Mouse (Mus musculus): ENCODE measurements around the gene Alpk3. TPM values are rescaled to one million over a fixed set of nuclear protein-coding genes. Genes with fewer than 3 reads are reported as not detected.

The Alpk3 gene
- polyA plus RNA-seq, 1 experiment from 2014 or later = 0.07 TPM

DNA sequence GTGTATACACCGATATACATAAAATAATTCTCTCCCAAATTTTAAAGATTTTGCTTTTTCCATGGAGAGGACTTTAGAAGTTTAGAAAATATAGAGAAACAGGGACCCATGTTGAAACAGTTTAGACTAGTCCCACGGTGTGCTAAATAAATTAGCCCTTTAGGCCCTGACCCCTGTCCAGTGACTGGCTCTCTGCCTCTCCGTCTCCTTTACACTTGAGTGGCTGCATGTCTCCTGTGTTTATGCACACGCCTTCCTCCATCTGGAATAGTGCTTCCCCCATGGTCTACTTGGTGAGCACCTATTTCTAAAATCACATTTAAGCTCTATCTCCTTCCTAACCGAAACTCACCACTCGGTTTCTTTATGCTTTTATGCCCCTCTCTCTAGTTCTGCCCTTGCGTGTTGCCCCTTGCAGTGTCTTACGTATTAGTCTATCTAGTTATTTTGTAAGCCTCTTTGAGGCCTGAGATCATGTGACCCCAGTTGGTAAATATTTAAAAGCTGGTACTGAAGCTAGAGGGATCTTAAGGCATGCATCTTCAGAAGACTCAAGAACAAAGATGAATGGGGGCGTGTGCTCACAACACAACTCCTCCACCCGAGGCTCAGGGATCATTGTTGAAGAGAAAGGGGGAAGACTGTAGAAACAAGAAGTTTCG is 1.6 kb upstream of the Alpk3 start:
- Histone ChIP-seq H3K27ac (no peak overlapping the region), H3K36me3 (no peaks in the 10 kb centered on the region), H3K4me1 (replicated peaks) (peaks cover 26% of the 10 kb centered on the region), H3K4me3 (no peak overlapping the region), H3K9me3 (0 out of 2 replicates have a peak, but pooled peaks cover 2% of the 10 kb centered on the region), H3K27me3 (ENCODE audit: insufficient read depth, poor library complexity, severe bottlenecking) (0 out of 2 replicates have a peak, but pooled peaks cover 3% of the 10 kb centered on the region)
- no peak for DNase-seq (ENCODE audit: low spot score)
- WGBS = 84% methylated on average over 11 of the region's 11 CpGs

DNA sequence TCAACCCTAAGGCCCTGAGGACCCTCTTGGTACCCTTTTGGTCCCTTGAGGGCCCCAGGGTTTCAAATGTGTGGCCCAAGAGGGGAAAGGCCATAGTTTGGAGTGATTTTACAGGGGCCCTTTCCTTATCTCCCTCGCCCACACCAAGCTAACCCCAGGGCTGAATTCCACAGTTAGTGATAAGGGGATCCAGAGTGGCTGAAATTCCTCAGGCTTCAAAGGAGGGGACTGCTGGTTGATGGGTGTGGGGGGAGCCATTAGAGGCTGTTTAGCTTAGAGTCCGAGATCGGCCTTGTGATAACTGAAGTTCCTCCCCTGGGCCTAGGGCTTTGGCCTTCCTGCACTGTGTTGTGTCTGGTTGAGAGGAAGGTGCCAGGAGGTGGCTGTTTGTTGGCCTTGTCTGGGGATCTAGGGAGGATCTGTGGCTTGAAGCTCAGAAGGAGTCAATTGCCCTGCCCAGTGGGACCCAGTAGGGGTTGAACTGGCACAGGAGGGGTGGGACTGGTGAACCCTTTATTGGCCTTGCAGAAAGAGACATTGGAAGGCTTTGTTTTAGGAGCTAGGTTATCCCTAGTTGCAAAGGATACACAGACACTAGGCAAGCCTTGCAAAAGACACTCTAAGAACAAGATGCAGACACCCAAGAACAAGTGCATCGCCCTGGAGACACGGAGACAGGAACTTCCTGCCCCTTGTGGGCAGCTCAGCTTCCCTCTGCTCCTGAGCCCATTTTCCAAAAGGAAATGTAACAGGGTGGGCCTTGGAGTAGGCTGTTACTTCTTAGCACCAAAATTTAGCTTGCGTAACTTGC is 706 bp downstream of the Alpk3 start:
- 76% methylated on average over 6 of the region's 6 CpGs for WGBS
- DNase-seq (ENCODE audit: low spot score) = no peak
- no peak overlapping the region for H3K4me3 ChIP-seq
- H3K9me3 ChIP-seq = 0 out of 2 replicates have a peak, but pooled peaks cover 6% of the 10 kb centered on the region
- H3K27me3 ChIP-seq (ENCODE audit: insufficient read depth, poor library complexity, severe bottlenecking) = 0 out of 2 replicates have a peak, but pooled peaks cover 3% of the 10 kb centered on the region
- H3K36me3 ChIP-seq = no peaks in the 10 kb centered on the region
- H3K4me1 ChIP-seq (replicated peaks) = peaks cover 26% of the 10 kb centered on the region
- H3K27ac ChIP-seq = peak overlapping the region; percentile 68

DNA sequence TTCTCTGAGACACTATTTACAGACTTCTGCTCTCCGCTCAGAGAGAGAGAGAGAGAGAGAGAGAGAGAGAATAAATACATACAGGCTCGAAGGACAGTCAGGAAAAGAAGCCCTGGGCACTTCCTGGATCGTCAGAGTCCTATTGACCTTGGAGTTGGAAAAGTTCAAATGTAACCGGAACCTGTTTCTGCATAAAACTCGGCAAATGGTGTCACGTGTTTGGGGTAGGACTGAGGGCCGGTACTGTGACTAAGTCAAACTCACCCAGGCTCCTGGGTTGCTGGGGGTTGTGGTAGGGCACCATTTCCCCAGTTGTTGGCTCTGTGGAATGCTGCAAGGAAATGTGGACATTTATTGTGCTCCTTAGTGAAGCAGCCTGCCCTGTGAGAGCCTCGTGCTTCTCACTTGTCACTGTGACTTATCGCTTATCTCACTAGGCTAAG is 1.3 kb downstream of the Alpk3 start:
- DNase-seq (ENCODE audit: low spot score) = no peak
- H3K27me3 ChIP-seq (ENCODE audit: insufficient read depth, poor library complexity, severe bottlenecking) = 0 out of 2 replicates have a peak, but pooled peaks cover 3% of the 10 kb centered on the region
- 0 out of 2 replicates have a peak overlapping the region, but pooled peaks have one; percentile 23 for H3K27ac ChIP-seq
- peaks cover 32% of the 10 kb centered on the region for H3K4me1 ChIP-seq (replicated peaks)
- no peaks in the 10 kb centered on the region for H3K36me3 ChIP-seq
- WGBS = 70% methylated on average over 9 of the region's 9 CpGs
- no peak overlapping the region for H3K4me3 ChIP-seq
- H3K9me3 ChIP-seq = 0 out of 2 replicates have a peak, but pooled peaks cover 6% of the 10 kb centered on the region

DNA sequence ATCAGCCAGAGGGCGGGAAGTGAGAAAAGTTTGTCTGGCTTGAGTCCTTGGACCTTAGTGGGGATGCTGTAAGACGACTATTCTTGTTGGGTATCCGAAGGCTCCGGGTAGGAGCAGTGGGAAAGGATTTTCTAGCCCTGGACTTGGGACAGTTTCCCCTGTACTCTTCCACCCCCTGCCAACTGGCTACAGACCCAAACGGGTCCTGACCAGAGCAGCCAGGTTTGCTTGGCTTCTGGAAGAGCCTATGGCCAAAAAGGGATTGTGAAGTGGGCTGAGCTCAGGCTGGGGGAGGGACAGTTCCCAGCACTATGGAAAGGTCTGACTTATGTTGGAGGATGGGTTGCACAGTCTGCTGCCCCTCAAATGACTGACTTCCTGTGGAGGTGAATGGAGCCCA is 2.0 kb downstream of the Alpk3 start:
- no peak overlapping the region for H3K4me3 ChIP-seq
- H3K27ac ChIP-seq = 0 out of 2 replicates have a peak overlapping the region, but pooled peaks have one; percentile 13
- H3K9me3 ChIP-seq = 0 out of 2 replicates have a peak, but pooled peaks cover 6% of the 10 kb centered on the region
- 81% methylated on average over 5 of the region's 5 CpGs for WGBS
- DNase-seq (ENCODE audit: low spot score) = no peak
- 0 out of 2 replicates have a peak, but pooled peaks cover 3% of the 10 kb centered on the region for H3K27me3 ChIP-seq (ENCODE audit: insufficient read depth, poor library complexity, severe bottlenecking)
- H3K4me1 ChIP-seq (replicated peaks) = peaks cover 34% of the 10 kb centered on the region
- no peaks in the 10 kb centered on the region for H3K36me3 ChIP-seq

DNA sequence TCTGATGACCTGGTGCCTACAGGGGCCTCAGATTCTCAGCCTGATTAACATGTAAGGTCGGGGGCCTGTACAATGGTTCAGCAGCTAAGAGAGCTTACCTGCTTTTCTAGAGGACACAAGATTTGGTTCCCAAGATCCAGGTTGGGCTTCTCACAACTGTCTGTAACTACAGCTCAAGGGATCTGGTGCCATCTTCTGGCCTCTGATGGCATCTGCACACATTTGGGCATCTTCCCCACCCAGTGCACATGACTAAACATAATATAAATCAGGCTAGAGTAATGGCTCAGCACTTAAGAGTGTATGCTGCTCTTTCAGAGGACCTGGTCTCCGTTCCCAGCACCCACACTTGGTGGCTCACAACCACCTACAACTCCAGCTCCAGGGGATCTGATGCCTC is 3.5 kb downstream of the Alpk3 start:
- no peak overlapping the region for H3K4me3 ChIP-seq
- no peak overlapping the region for H3K27ac ChIP-seq
- H3K36me3 ChIP-seq = no peaks in the 10 kb centered on the region
- no peak for DNase-seq (ENCODE audit: low spot score)
- 0 out of 2 replicates have a peak, but pooled peaks cover 6% of the 10 kb centered on the region for H3K9me3 ChIP-seq
- 0 out of 2 replicates have a peak, but pooled peaks cover 3% of the 10 kb centered on the region for H3K27me3 ChIP-seq (ENCODE audit: insufficient read depth, poor library complexity, severe bottlenecking)
- peaks cover 34% of the 10 kb centered on the region for H3K4me1 ChIP-seq (replicated peaks)
- WGBS = 79% methylated on average over 2 of the region's 2 CpGs

DNA sequence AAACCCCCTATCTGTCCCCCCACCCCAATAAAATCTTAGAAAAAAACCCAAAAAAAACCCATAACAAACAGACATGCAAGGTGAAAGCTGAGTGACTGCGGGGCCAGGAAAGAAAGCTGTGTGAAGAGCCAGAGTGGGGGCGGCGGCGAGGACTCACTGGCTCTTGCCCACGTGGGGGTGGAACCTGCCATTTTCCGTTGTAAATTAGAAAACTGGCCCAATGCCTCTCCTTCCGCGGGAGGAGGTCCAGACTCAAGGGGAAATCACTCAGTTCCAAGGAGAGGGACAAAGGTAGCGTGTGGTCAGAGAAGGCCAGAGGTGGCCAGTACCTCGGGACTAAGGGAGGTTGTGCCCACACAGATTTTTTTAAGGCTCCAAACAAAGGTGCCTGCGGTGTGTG is 4.5 kb downstream of the Alpk3 start:
- 84% methylated on average over 11 of the region's 11 CpGs for WGBS
- DNase-seq (ENCODE audit: low spot score) = no peak
- no peaks in the 10 kb centered on the region for H3K36me3 ChIP-seq
- H3K9me3 ChIP-seq = 0 out of 2 replicates have a peak, but pooled peaks cover 6% of the 10 kb centered on the region
- H3K27me3 ChIP-seq (ENCODE audit: insufficient read depth, poor library complexity, severe bottlenecking) = 0 out of 2 replicates have a peak, but pooled peaks cover 3% of the 10 kb centered on the region
- no peak overlapping the region for H3K4me3 ChIP-seq
- peaks cover 38% of the 10 kb centered on the region for H3K4me1 ChIP-seq (replicated peaks)
- no peak overlapping the region for H3K27ac ChIP-seq

DNA sequence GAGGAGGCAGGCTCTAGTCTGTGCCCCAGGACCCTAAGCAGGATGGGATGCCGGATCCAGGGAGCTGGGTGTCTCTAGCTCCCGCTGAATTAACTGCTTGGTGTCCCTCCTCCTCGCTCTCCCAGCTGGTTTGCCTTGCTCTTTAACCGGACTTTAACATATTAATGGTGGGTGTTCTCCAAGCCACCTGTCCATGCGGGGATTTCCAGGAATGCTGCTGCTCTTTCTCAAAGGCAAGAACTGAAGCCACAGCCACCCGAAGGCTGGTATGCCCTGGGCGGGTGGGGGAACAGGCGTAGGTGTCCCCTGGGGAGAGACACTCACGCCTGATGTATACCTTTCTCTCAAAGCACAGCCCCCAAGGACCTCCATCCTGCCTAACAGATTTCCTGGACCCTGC is 5.9 kb downstream of the Alpk3 start:
- WGBS = 67% methylated on average over 9 of the region's 9 CpGs
- no peak for DNase-seq (ENCODE audit: low spot score)

DNA sequence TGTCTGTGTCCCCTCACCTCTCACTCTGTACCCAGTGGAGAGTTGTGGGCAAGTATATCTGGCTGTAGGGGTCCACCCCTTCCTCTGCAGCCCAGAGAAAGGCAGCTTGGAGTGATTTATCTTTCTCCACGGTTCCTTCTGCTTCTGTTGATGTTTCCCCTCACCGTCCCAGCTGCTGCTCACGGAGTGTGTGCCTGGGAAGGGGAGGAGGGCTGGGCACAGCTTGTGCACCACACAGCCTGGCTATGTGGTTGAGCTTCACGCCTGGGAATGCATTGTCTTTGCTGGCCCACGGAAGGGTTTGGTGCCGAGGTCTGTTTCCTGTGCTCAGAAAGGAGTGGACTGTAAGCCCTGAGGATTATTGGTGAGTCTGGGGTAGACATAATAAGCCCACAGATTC is 9.3 kb downstream of the Alpk3 start:
- Histone ChIP-seq H3K36me3 (no peaks in the 10 kb centered on the region), H3K9me3 (no peaks in the 10 kb centered on the region), H3K27me3 (ENCODE audit: insufficient read depth, poor library complexity, severe bottlenecking) (no peaks in the 10 kb centered on the region), H3K4me3 (no peak overlapping the region), H3K4me1 (replicated peaks) (peaks cover 12% of the 10 kb centered on the region; the same call in 1 of the 2 replicates), H3K27ac (peak overlapping the region; percentile 53; the same call in 1 of the 2 replicates)
- WGBS = 50% methylated on average over 6 of the region's 6 CpGs
- DNase-seq (ENCODE audit: low spot score) = no peak

More for the DNA sequence above, 5.9 kb downstream of the Alpk3 start:
- no peak overlapping the region for H3K4me3 ChIP-seq
- H3K4me1 ChIP-seq (replicated peaks) = peaks cover 24% of the 10 kb centered on the region; the same call in 1 of the 2 replicates
- no peak overlapping the region for H3K27ac ChIP-seq
- no peaks in the 10 kb centered on the region for H3K36me3 ChIP-seq
- H3K27me3 ChIP-seq (ENCODE audit: insufficient read depth, poor library complexity, severe bottlenecking) = no peaks in the 10 kb centered on the region
- H3K9me3 ChIP-seq = 0 out of 2 replicates have a peak, but pooled peaks cover 6% of the 10 kb centered on the region

DNA sequence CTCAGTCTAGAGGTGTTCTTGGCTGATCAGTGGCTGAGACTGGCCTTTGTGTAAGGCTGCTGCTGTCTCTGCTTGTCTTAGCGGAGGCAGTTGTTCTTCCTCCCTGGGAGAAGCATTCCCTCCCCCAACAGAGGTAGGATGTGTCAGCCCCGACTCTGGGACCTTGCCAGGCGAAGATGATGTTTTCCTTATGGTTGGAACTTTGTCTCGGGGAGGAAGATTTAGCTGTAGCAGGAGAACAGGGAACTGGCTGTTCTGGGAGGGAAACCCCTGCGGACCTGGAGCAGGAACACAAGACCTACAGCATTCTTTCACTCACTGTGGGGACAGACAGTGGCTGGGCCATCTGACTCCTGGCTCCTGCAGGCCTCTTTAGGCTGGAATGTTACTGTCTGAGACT is 15.1 kb downstream of the Alpk3 start:
- no peak for DNase-seq (ENCODE audit: low spot score)
- no peaks in the 10 kb centered on the region for H3K36me3 ChIP-seq
- H3K4me1 ChIP-seq (replicated peaks) = peaks cover 32% of the 10 kb centered on the region
- no peak overlapping the region for H3K27ac ChIP-seq
- H3K4me3 ChIP-seq = no peak overlapping the region
- no peaks in the 10 kb centered on the region for H3K27me3 ChIP-seq (ENCODE audit: insufficient read depth, poor library complexity, severe bottlenecking)
- H3K9me3 ChIP-seq = no peaks in the 10 kb centered on the region
- 46% methylated on average over 5 of the region's 5 CpGs for WGBS

DNA sequence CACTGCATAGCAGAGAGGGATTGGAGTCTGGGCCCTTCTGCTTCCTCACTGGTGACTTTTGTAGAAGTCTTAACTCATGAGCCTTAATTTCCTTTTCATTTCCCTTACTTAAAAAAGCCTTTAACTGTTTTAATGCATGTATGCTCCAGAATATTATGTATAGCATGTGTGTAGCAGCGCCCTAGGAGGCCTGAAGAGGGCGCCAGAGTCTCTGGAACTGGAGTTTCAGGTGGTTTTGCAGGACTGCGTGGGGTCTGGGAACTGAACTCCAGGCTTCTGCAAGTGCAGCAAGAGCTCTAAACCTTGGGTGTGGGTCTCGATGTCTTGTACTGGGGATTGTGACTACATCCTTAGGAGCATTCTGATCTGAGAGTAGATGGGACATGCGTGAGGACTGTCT is 15.9 kb downstream of the Alpk3 start:
- Histone ChIP-seq H3K4me3 (no peak overlapping the region), H3K9me3 (no peaks in the 10 kb centered on the region), H3K36me3 (no peaks in the 10 kb centered on the region), H3K4me1 (replicated peaks) (peaks cover 32% of the 10 kb centered on the region), H3K27ac (no peak overlapping the region), H3K27me3 (ENCODE audit: insufficient read depth, poor library complexity, severe bottlenecking) (no peaks in the 10 kb centered on the region)
- no peak for DNase-seq (ENCODE audit: low spot score)
- 82% methylated on average over 5 of the region's 5 CpGs for WGBS

DNA sequence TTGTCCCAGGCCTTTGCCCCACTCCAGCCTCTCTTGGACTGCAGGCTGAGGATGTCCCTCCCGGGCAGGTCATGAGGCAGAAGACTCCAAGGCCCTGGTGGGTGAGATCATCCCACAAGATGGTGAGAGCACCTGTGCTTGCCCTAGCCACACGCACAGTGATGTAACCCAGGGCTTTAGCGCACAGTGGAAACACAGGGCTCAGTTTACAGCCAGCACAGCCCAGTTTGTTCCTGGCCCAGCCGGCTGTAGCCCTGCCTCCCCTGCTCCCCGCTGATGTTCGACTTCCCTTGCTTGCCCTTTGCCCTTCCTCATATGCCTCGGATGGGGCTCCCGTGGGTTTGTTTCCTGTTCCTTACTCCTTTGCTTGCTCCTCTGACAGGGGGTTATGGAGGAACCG is 17.1 kb downstream of the Alpk3 start:
- no peaks in the 10 kb centered on the region for H3K36me3 ChIP-seq
- no peaks in the 10 kb centered on the region for H3K9me3 ChIP-seq
- H3K4me1 ChIP-seq (replicated peaks) = peaks cover 34% of the 10 kb centered on the region
- peak overlapping the region; percentile 62 for H3K27ac ChIP-seq
- 0 out of 2 replicates have a peak, but pooled peaks cover 5% of the 10 kb centered on the region for H3K27me3 ChIP-seq (ENCODE audit: insufficient read depth, poor library complexity, severe bottlenecking)
- WGBS = 50% methylated on average over 9 of the region's 9 CpGs
- no peak overlapping the region for H3K4me3 ChIP-seq
- DNase-seq (ENCODE audit: low spot score) = peak; percentile 47

DNA sequence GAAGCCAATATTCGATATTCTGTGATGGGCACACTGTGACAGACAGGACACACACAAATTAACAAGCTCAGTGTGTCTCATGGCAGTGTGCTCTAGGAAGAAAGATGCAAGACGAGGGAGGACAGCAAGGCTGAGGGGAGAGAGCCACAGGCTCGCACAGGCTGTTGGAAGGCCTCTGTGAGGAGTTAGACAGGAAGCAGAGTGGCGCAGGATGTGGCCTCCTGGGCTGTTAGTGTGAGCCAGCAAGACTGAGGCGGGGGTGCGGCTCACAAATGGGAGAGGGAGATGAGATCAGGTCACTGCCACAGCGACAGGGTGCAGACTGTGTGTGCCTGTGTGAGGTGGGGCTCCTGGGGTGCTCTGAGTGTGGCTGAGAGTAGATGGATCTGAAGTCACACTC is 17.9 kb downstream of the Alpk3 start:
- Histone ChIP-seq H3K27me3 (ENCODE audit: insufficient read depth, poor library complexity, severe bottlenecking) (0 out of 2 replicates have a peak, but pooled peaks cover 5% of the 10 kb centered on the region), H3K27ac (peak overlapping the region; percentile 62; the same call in 1 of the 2 replicates), H3K4me1 (replicated peaks) (peaks cover 40% of the 10 kb centered on the region), H3K4me3 (no peak overlapping the region), H3K9me3 (no peaks in the 10 kb centered on the region), H3K36me3 (no peaks in the 10 kb centered on the region)
- no peak for DNase-seq (ENCODE audit: low spot score)
- 63% methylated on average over 7 of the region's 7 CpGs for WGBS

Measured in hindbrain, embryonic 10.5 days (tissue).